In genomic region chr5:21185764-21186685, GRCm38 (mm10) we compare ENCODE assay signal across 7 mouse cellular contexts. TPM values are rescaled to one million over a fixed set of nuclear protein-coding genes. Genes with fewer than 3 reads are reported as not detected.
DNase-seq lines count a peak whose midpoint lies in the region; ATAC-seq lines count a peak whose summit lies in the region.

Gene Gsap (plus strand): TSS chr5:21186255.

- H3K4me2 ChIP-seq in intestine, embryonic 15.5 days (replicated peaks) = peak within 1 kb of the TSS; percentile 90
- peak within 1 kb of the TSS; percentile 89 for H3K4me2 ChIP-seq in limb, embryonic 12.5 days
- H3K4me2 ChIP-seq in midbrain, embryonic 13.5 days (replicated peaks) = peak within 1 kb of the TSS; percentile 73

- peak within 1 kb of the TSS; percentile 31 for H3K9ac ChIP-seq in intestine, embryonic 15.5 days
- peak within 1 kb of the TSS; percentile 68 for H3K9ac ChIP-seq in limb, embryonic 12.5 days (replicated peaks)
- H3K9ac ChIP-seq in midbrain, embryonic 13.5 days (replicated peaks) = peak within 1 kb of the TSS; percentile 70

- H3K4me1 ChIP-seq in intestine, embryonic 15.5 days (replicated peaks) = 0 out of 2 replicates have a peak, but pooled peaks cover 2% of the 10 kb centered on the region
- peaks cover 13% of the 10 kb centered on the region for H3K4me1 ChIP-seq in limb, embryonic 12.5 days (replicated peaks)
- peaks cover 8% of the 10 kb centered on the region for H3K4me1 ChIP-seq in midbrain, embryonic 13.5 days (replicated peaks)

- peak; percentile 92 for DNase-seq in adrenal gland, adult 2 months
- DNase-seq in embryo, embryonic 10.5 days (ENCODE audit: low spot score) = peak; percentile 55
- DNase-seq in gastrocnemius, postnatal 36 days = peak; percentile 64 to 67
- peak; percentile 45 for DNase-seq in skeletal muscle tissue, adult 2 months (ENCODE audit: low read depth, low spot score)

- WGBS in intestine, embryonic 15.5 days = 7% methylated on average over 43 of the region's 43 CpGs
- WGBS in limb, embryonic 12.5 days = 3% methylated on average over 43 of the region's 43 CpGs
- 5% methylated on average over 43 of the region's 43 CpGs for WGBS in midbrain, embryonic 13.5 days

- no peaks in the 10 kb centered on the region for H3K36me3 ChIP-seq in intestine, embryonic 15.5 days
- H3K36me3 ChIP-seq in limb, embryonic 12.5 days = no peaks in the 10 kb centered on the region
- H3K36me3 ChIP-seq in midbrain, embryonic 13.5 days = no peaks in the 10 kb centered on the region

- peak; percentile 96 for ATAC-seq in intestine, embryonic 15.5 days
- ATAC-seq in limb, embryonic 12.5 days (ENCODE audit: insufficient number of reproducible peaks, insufficient read depth, low FRiP score, low TSS enrichment, low read depth) = peak; percentile 92
- peak; percentile 93 for ATAC-seq in midbrain, embryonic 13.5 days

- H3K4me3 ChIP-seq in intestine, embryonic 15.5 days (replicated peaks) = peak within 1 kb of the TSS; percentile 48
- H3K4me3 ChIP-seq in limb, embryonic 12.5 days (replicated peaks) = peak within 1 kb of the TSS; percentile 55
- H3K4me3 ChIP-seq in midbrain, embryonic 13.5 days (replicated peaks) = peak within 1 kb of the TSS; percentile 52

- no peak within 1 kb of the TSS for H3K27ac ChIP-seq in intestine, embryonic 15.5 days
- no peak within 1 kb of the TSS for H3K27ac ChIP-seq in limb, embryonic 12.5 days
- H3K27ac ChIP-seq in midbrain, embryonic 13.5 days = no peak within 1 kb of the TSS

- no peaks in the 10 kb centered on the region for H3K9me3 ChIP-seq in intestine, embryonic 15.5 days
- no peaks in the 10 kb centered on the region for H3K9me3 ChIP-seq in limb, embryonic 12.5 days
- H3K9me3 ChIP-seq in midbrain, embryonic 13.5 days = 0 out of 2 replicates have a peak, but pooled peaks cover 3% of the 10 kb centered on the region

- intact Hi-C loops in gastrocnemius, postnatal 36 days (cut with DNase I) = no loop called here

- H3K27me3 ChIP-seq in intestine, embryonic 15.5 days (replicated peaks) = no peaks in the 10 kb centered on the region
- peaks cover 10% of the 10 kb centered on the region; the same call in 1 of the 2 replicates for H3K27me3 ChIP-seq in limb, embryonic 12.5 days
- H3K27me3 ChIP-seq in midbrain, embryonic 13.5 days = 0 out of 2 replicates have a peak, but pooled peaks cover 4% of the 10 kb centered on the region

RNA-seq across cellular contexts. Expression of gene Gsap, which starts in this region (rescaled TPM):
- total RNA-seq in adrenal gland, adult 2 months (2021) = 1 to 10 TPM; 3.9 to 5.9 TPM
- polyA plus RNA-seq in adrenal gland, adult 2 months (2012; rRNA removed) = 0.48 and 0.62 TPM in 2 replicates
- total RNA-seq in gastrocnemius, postnatal 36 days (2021) = 1 to 10 TPM; 1.3 to 1.4 TPM
- 1.7 and 1.9 TPM in 2 replicates for polyA plus RNA-seq in intestine, embryonic 15.5 days (2015; fragmentation: Nextera tagmentation; extraction: Ambion mirVana)
- 3.8 and 4.9 TPM in 2 replicates for polyA plus RNA-seq in limb, embryonic 12.5 days (2016; fragmentation: Nextera tagmentation; extraction: Ambion mirVana)
- polyA plus RNA-seq in midbrain, embryonic 13.5 days (2015; fragmentation: Nextera tagmentation; extraction: Ambion mirVana) = 4.7 and 6.4 TPM in 2 replicates
